ENCODE assay signal across 8 mouse cellular contexts in the genomic region with DNA sequence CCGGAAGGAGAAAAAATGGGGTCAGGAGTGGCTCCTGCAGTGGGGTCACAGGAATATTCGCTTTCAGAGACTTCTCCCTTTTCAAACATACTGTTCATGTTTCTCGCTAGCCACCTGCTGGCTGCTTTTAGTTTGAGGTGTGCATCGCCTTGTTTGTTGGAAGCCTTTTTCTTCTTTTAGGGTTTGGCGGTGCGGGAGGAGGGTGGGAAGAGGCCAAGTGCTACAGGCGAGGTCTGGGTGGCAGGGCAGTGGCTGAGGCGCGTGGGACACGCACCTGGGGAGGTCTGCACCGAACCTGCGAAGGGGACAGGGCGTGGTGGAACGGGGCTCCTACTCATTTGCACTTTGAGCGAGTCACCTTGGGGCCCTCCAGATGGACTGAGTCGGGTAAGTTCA. TPM values are rescaled to one million over a fixed set of nuclear protein-coding genes. Genes with fewer than 3 reads are reported as not detected.
DNase-seq lines count a peak whose midpoint lies in the region; ATAC-seq and TF ChIP-seq lines count a peak whose summit lies in the region.

No protein-coding gene starts in this region.

- peaks cover 60% of the 10 kb centered on the region for H3K4me1 ChIP-seq in E14TG2a.4 (replicated peaks; ENCODE audit: low read depth, low read length)
- H3K4me1 ChIP-seq in embryonic facial prominence, embryonic 11.5 days (ENCODE audit: control insufficient read depth, insufficient read depth, low read length): no peaks in the 10 kb centered on the region; the same call in 1 of the 2 replicates
- peaks cover 5% of the 10 kb centered on the region; the same call in 1 of the 2 replicates for H3K4me1 ChIP-seq in intestine, postnatal 0 days (replicated peaks; ENCODE audit: control insufficient read depth, insufficient read depth, low read length)
- peaks cover 12% of the 10 kb centered on the region for H3K4me1 ChIP-seq in lung, embryonic 15.5 days

- H3K4me2 ChIP-seq in embryonic facial prominence, embryonic 11.5 days (ENCODE audit: low read depth, low read length): peak overlapping the region; percentile 82
- peak overlapping the region; percentile 74 for H3K4me2 ChIP-seq in intestine, postnatal 0 days (replicated peaks; ENCODE audit: low read depth)
- H3K4me2 ChIP-seq in lung, embryonic 15.5 days: peak overlapping the region; percentile 84

- 6% methylated on average over 16 of the region's 16 CpGs for WGBS in embryonic facial prominence, embryonic 11.5 days
- under 1% methylated on average over 16 of the region's 16 CpGs for WGBS in intestine, postnatal 0 days
- 2% methylated on average over 16 of the region's 16 CpGs for WGBS in lung, embryonic 15.5 days

- peak; percentile 19; the same call in 1 of the 2 replicates for TF ChIP-seq CTCF in E14TG2a.4 (conservative IDR thresholded peaks at IDR 0.05; ENCODE audit: low read length)
- TF ChIP-seq CTCF in intestine, postnatal 0 days (IDR thresholded peaks at IDR 0.05; ENCODE audit: low read depth): peak; percentile 58

- no peak for DNase-seq in frontal cortex, adult 2 months (ENCODE audit: extremely low spot score in 1 of 2, low spot score in 1 of 2)
- peak; percentile 77 for DNase-seq in embryonic facial prominence, embryonic 11.5 days (ENCODE audit: low spot score)
- DNase-seq in splenic B cell, adult 2 months (ENCODE audit: low read depth, low spot score): peak; percentile 58
- DNase-seq in adrenal gland, postnatal 14 days: no peak

- H3K27ac ChIP-seq in embryonic facial prominence, embryonic 11.5 days (replicated peaks; ENCODE audit: low read depth, low read length): peak overlapping the region; percentile 87
- peak overlapping the region; percentile 99 for H3K27ac ChIP-seq in intestine, postnatal 0 days (ENCODE audit: low read depth, low read length)
- H3K27ac ChIP-seq in lung, embryonic 15.5 days: peak overlapping the region; percentile 91

- H3K27me3 ChIP-seq in E14TG2a.4 (ENCODE audit: insufficient read depth, low read length): no peaks in the 10 kb centered on the region
- no peaks in the 10 kb centered on the region for H3K27me3 ChIP-seq in embryonic facial prominence, embryonic 11.5 days (ENCODE audit: control insufficient read depth, insufficient read depth, low read length)
- no peaks in the 10 kb centered on the region for H3K27me3 ChIP-seq in intestine, postnatal 0 days (replicated peaks; ENCODE audit: control insufficient read depth, insufficient read depth, low read length)
- H3K27me3 ChIP-seq in lung, embryonic 15.5 days: no peaks in the 10 kb centered on the region
- H3K27me3 ChIP-seq in splenic B cell, adult 2 months (ENCODE audit: control insufficient read depth, insufficient read depth, low read length, poor library complexity, severe bottlenecking): no peaks in the 10 kb centered on the region

- peak overlapping the region; percentile 92 for H3K9ac ChIP-seq in embryonic facial prominence, embryonic 11.5 days (replicated peaks; ENCODE audit: low read length)
- peak overlapping the region; percentile 94 for H3K9ac ChIP-seq in intestine, postnatal 0 days (ENCODE audit: low read depth, low read length)
- H3K9ac ChIP-seq in lung, embryonic 15.5 days: peak overlapping the region; percentile 78

- H3K4me3 ChIP-seq in E14TG2a.4 (replicated peaks; ENCODE audit: low read length): peak overlapping the region; percentile 95
- H3K4me3 ChIP-seq in embryonic facial prominence, embryonic 11.5 days (ENCODE audit: low read depth, low read length): peak overlapping the region; percentile 86
- peak overlapping the region; percentile 92 for H3K4me3 ChIP-seq in intestine, postnatal 0 days (ENCODE audit: low read depth, low read length)
- peak overlapping the region; percentile 88 for H3K4me3 ChIP-seq in lung, embryonic 15.5 days

- ATAC-seq in frontal cortex, adult (ENCODE audit: low TSS enrichment): peak; percentile 44
- no peak for ATAC-seq in embryonic facial prominence, embryonic 11.5 days (replicated peaks; ENCODE audit: insufficient number of reproducible peaks, low FRiP score, low TSS enrichment, low read depth)
- peak; percentile 83 for ATAC-seq in intestine, postnatal 0 days
- no peak for ATAC-seq in lung, embryonic 15.5 days (ENCODE audit: borderline replicate concordance, extremely low read depth, low FRiP score, low TSS enrichment)

- H3K36me3 ChIP-seq in E14TG2a.4 (ENCODE audit: insufficient read depth, low read length): peaks cover 35% of the 10 kb centered on the region
- peaks cover 4% of the 10 kb centered on the region for H3K36me3 ChIP-seq in embryonic facial prominence, embryonic 11.5 days (replicated peaks; ENCODE audit: control insufficient read depth, insufficient read depth, low read depth, low read length)
- peaks cover 27% of the 10 kb centered on the region for H3K36me3 ChIP-seq in intestine, postnatal 0 days (ENCODE audit: control insufficient read depth, insufficient read depth)
- H3K36me3 ChIP-seq in lung, embryonic 15.5 days: peaks cover 24% of the 10 kb centered on the region
- peaks cover 4% of the 10 kb centered on the region for H3K36me3 ChIP-seq in splenic B cell, adult 2 months (ENCODE audit: control insufficient read depth, insufficient read depth, low read length, poor library complexity, severe bottlenecking)

- H3K9me3 ChIP-seq in E14TG2a.4 (ENCODE audit: low read length): peaks cover 49% of the 10 kb centered on the region
- H3K9me3 ChIP-seq in embryonic facial prominence, embryonic 11.5 days (replicated peaks; ENCODE audit: control insufficient read depth, low read length): no peaks in the 10 kb centered on the region
- H3K9me3 ChIP-seq in intestine, postnatal 0 days (ENCODE audit: control insufficient read depth): no peaks in the 10 kb centered on the region
- no peaks in the 10 kb centered on the region for H3K9me3 ChIP-seq in lung, embryonic 15.5 days

RNA-seq across cellular contexts. Expression of gene Tmppe, which starts 0.8 kb away (rescaled TPM):
- 4.0 and 4.9 TPM in 2 replicates for polyA plus RNA-seq in frontal cortex, adult 2 months (2012; rRNA removed)
- 2.2 and 3.5 TPM in 2 replicates for polyA plus RNA-seq in embryonic facial prominence, embryonic 11.5 days (2014; fragmentation: Nextera tagmentation; extraction: Ambion mirVana)
- 25.7 and 30.0 TPM in 2 replicates for polyA plus RNA-seq in intestine, postnatal 0 days (2015; fragmentation: Nextera tagmentation; extraction: Ambion mirVana)
- polyA plus RNA-seq in lung, embryonic 15.5 days (2015; fragmentation: Nextera tagmentation; extraction: Ambion mirVana): 9.5 and 10.1 TPM in 2 replicates
- 6.9 and 8.2 TPM in 2 replicates for total RNA-seq in adrenal gland, postnatal 14 days (2021)

RNA-seq across cellular contexts. Expression of gene Glb1, which starts 0.8 kb away (rescaled TPM):
- 23.3 and 23.9 TPM in 2 replicates for polyA plus RNA-seq in frontal cortex, adult 2 months (2012; rRNA removed)
- polyA plus RNA-seq in embryonic facial prominence, embryonic 11.5 days (2014; fragmentation: Nextera tagmentation; extraction: Ambion mirVana): 23.3 and 27.4 TPM in 2 replicates
- 491 and 524 TPM in 2 replicates for polyA plus RNA-seq in intestine, postnatal 0 days (2015; fragmentation: Nextera tagmentation; extraction: Ambion mirVana)
- 42.6 and 47.7 TPM in 2 replicates for polyA plus RNA-seq in lung, embryonic 15.5 days (2015; fragmentation: Nextera tagmentation; extraction: Ambion mirVana)
- total RNA-seq in adrenal gland, postnatal 14 days (2021): 25.5 and 25.6 TPM in 2 replicates

RNA-seq across cellular contexts. Expression of gene Crtap, which starts 11.2 kb away (rescaled TPM):
- polyA plus RNA-seq in frontal cortex, adult 2 months (2012; rRNA removed): 15.5 and 16.4 TPM in 2 replicates
- polyA plus RNA-seq in embryonic facial prominence, embryonic 11.5 days (2014; fragmentation: Nextera tagmentation; extraction: Ambion mirVana): 63.4 and 68.4 TPM in 2 replicates
- polyA plus RNA-seq in intestine, postnatal 0 days (2015; fragmentation: Nextera tagmentation; extraction: Ambion mirVana): 57.3 and 58.3 TPM in 2 replicates
- polyA plus RNA-seq in lung, embryonic 15.5 days (2015; fragmentation: Nextera tagmentation; extraction: Ambion mirVana): 153 and 159 TPM in 2 replicates
- 84.4 and 85.4 TPM in 2 replicates for total RNA-seq in adrenal gland, postnatal 14 days (2021)

Comparison
In these comparisons a context has a peak if more than half of its experiments do, and no peak if none do; other contexts are left out.
1. ATAC-seq: peak in frontal cortex, adult (single experiment) and intestine, postnatal 0 days (single experiment); none in embryonic facial prominence, embryonic 11.5 days (single experiment) and lung, embryonic 15.5 days (single experiment).
2. DNase-seq: peak in embryonic facial prominence, embryonic 11.5 days (single experiment) and splenic B cell, adult 2 months (single experiment); none in frontal cortex, adult 2 months (0 of 2) and adrenal gland, postnatal 14 days (single experiment).
3. RNA of gene Glb1, which starts 0.8 kb away (polyA plus RNA-seq): 491 to 524 TPM in intestine, postnatal 0 days; 42.6 to 47.7 TPM in lung, embryonic 15.5 days, 23.3 to 23.9 TPM in frontal cortex, adult 2 months and 23.3 to 27.4 TPM in embryonic facial prominence, embryonic 11.5 days; every median in the first group is over 10 times any median in the second.
4. Peak in every context shown above with its lines, with median percentiles within 50 percentile points of each other: H3K4me3 ChIP-seq, H3K27ac ChIP-seq, H3K4me2 ChIP-seq and H3K9ac ChIP-seq.